Mouse (Mus musculus): ENCODE measurements around the gene Ctdnep1.
A peak's percentile ranks its signal among the peaks of the same experiment; 100 is the strongest.

Gene Ctdnep1

GRCm38 (mm10) chr11:70038174-70038573 lies 57.2 kb downstream of the Ctdnep1 start:
- no peak for DNase-seq

- peak; percentile 30 for DNase-seq
Measured at GRCm38 (mm10) chr11:70039631-70040030, 58.7 kb downstream of the Ctdnep1 start.

DNA sequence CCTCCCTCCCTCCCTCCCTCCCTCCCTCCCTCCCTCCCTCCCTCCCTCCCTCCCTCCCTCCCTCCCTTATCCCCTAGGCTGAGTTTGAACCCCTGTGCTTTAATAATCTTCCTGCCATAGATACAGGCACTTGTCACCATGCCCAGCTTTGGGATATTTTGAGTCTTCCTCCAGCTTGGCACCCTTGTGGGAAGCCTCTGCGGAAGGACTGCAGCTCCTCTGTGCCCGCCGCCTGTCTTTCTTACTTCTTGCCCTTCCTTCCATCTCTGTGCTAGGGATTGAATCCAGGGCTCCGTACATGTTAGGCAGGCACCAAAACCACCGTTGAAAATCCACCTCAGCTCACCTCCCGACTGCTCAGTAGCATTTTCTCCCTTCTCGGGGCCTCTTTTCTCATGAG lies 59.2 kb downstream of the Ctdnep1 start:
- peak; percentile 35 for DNase-seq
